Mouse (Mus musculus) kidney, postnatal 4 days (tissue): ENCODE measurements at regions not wholly inside any gene's neighbourhood (a gene's known extent, or its start where the extent isn't known, plus 50 kb on each side); places are given as distances from the start of the nearest gene placed in this dataset.

Experiments used
- DNase-seq, 2 experiments: peaks; one replicate each; pipeline ENCODE4 v3.0.0; 2021; ENCODE audit warnings: mixed read lengths in 2 of 2

DNA sequence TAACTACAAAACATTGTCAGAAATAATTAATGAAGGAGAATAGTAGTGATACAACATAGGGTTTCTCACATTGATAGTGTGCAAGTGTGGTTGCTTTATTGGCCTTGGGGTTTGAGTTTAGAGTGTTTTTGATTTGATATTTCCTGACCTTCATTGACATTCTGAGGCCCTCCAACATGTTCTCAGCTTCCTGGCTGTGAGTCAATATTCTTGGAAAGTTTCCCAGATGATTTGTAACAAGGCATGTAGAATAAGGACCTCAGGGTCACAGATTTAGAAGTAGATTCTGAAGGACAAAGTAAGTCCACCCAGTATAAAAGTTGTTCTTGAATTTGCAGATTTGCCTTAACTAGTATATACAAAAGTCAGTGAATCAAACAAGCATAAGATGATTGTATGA lies 969.7 kb upstream of the Pcdh9 start:
- no peak for DNase-seq

DNA sequence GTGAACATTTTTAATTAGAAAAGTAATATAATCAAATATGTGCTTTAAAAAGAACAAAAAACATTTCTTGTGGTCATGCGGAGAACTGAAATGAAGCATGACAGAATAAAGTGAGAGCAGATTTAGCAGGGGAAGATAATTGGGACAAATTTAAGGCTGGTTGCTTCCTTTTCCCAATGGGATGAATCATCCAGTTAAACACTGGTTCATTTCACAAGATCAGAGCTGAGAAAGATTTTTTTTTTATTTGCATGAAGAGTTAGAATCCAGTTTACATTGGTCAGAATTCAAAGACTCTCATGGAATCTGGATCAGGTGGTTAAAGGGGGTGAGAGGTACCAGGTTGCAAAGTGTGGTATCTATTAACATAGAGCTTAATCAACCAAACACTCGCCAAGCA lies 978.5 kb upstream of the Pcdh9 start:
- no peak for DNase-seq

GRCm38 (mm10) chr14:94886054-94886453 lies 995.0 kb upstream of the 4921530L21Rik start:
- no peak for DNase-seq

DNA sequence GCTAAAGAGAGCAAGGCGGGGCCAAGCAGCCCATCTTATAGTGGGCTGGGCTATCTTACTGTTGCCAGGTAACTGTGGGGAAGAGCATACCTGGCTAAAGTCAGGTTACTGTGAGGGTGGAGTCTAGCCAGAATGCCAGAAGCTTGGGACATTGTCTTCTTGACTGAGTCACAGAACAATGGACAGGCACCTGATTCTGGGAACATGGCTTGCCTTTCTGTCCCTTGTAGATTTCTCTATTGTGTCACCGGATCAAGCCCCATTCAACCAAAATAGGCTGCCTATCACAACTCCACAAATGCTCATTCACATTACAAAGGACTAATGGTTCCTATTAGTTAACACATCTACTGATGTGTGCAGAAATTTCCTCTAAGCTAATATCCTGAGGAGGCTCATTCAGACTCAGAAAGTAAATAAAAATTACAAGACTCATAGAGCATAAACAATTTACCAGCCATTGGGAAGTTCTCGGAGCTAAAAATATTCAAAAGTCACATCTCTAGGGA lies 985.7 kb upstream of the 4921530L21Rik start:
- no peak for DNase-seq

GRCm38 (mm10) chr14:94898667-94899281 lies 982.3 kb upstream of the 4921530L21Rik start:
- DNase-seq: no peak

DNA sequence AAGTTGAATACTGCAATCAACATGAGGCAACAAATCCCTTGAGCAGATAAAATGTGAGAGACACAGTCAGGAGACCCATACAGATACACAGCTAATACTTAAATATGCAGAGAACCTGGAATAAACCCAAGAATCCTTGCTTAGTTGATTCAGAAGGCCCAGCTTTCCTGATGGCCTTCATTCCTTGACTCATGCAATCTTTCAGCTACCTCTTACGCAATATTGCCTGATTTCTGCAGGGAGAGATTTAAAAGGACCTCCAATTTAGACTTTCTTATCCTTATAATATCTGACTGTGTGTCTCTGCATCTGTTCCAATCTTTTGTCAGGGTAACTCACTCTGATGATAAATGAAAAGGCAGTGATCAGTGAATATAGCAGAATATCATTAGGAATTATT lies 968.7 kb upstream of the 4921530L21Rik start:
- no peak for DNase-seq

GRCm38 (mm10) chr14:94941416-94941815 lies 939.6 kb upstream of the 4921530L21Rik start:
- DNase-seq: peak; percentile 2 to 3
